Mouse (Mus musculus): ENCODE data around the gene Cep112. TPM values are rescaled to one million over a fixed set of nuclear protein-coding genes. Genes with fewer than 3 reads are reported as not detected.

The Cep112 gene
- polyA plus RNA-seq, 2 experiments from 2014 or later, result 0.17 to 0.33 TPM

Other genes starting within 250 kb of the Cep112 start
- not detected for gene Apoh, start 81.8 kb upstream of the Cep112 start, polyA plus RNA-seq (2017; shearing (Covaris generic))
- gene Prkca, start 81.3 kb upstream of the Cep112 start, polyA plus RNA-seq (2017; shearing (Covaris generic)), result 10 to 100 TPM; 11.7 to 15.3 TPM

Data from activated CD4-positive, CD25-positive, alpha-beta regulatory T cell, adult 4 months (primary cell).